Mouse (Mus musculus) embryonic facial prominence, embryonic 13.5 days (tissue): Measurements from ENCODE around the gene Olfr178. TPM values are rescaled to one million over a fixed set of nuclear protein-coding genes. Genes with fewer than 3 reads are reported as not detected.

Experiments used
- ATAC-seq: fragments of 200-750 bp; cut with Nextera tagmentation; 2 replicates; pipeline ENCODE4 v1.8.0; 2017; ENCODE audit warnings: low read depth; ENCODE audit not compliant: insufficient number of reproducible peaks, insufficient read depth, low FRiP score, low TSS enrichment
- H3K27ac ChIP-seq: fragments of 300-500 bp; sonication (generic); 2 replicates; pipeline ENCODE4 v1.5.1; 2015; ENCODE audit warnings: moderate library complexity, mild to moderate bottlenecking, inconsistent platforms
- H3K27me3 ChIP-seq: fragments of 300-500 bp; sonication (generic); 2 replicates; pipeline ENCODE4 v1.6.1; 2015; ENCODE audit warnings: mild to moderate bottlenecking, inconsistent platforms
- H3K36me3 ChIP-seq: fragments of 300-500 bp; sonication (generic); 2 replicates; pipeline ENCODE4 v1.6.1; 2015; ENCODE audit warnings: mild to moderate bottlenecking, inconsistent platforms
- H3K4me1 ChIP-seq: fragments of 300-500 bp; sonication (generic); 2 replicates; pipeline ENCODE4 v1.6.1; 2015; ENCODE audit warnings: inconsistent platforms
- H3K4me2 ChIP-seq: fragments of 300-500 bp; sonication (generic); 2 replicates; pipeline ENCODE4 v1.6.1; 2015; ENCODE audit warnings: moderate library complexity, mild to moderate bottlenecking, inconsistent platforms
- H3K4me3 ChIP-seq: fragments of 300-500 bp; sonication (generic); 2 replicates; pipeline ENCODE4 v1.5.1; 2015; ENCODE audit warnings: mild to moderate bottlenecking, inconsistent platforms
- H3K9ac ChIP-seq: fragments of 300-500 bp; sonication (generic); 2 replicates; pipeline ENCODE4 v1.6.1; 2015; ENCODE audit warnings: mild to moderate bottlenecking, inconsistent platforms
- H3K9me3 ChIP-seq: fragments of 300-500 bp; sonication (generic); 2 replicates; pipeline ENCODE4 v1.6.1; 2016; ENCODE audit warnings: inconsistent platforms
- WGBS: fragments of 180-500 bp; shearing (Covaris S2); methylation state at CpG from one replicate; pipeline ENCODE4 v1.1.7; 2015; ENCODE audit warnings: mixed read lengths; 5-methylcytosine and 5-hydroxymethylcytosine counted together
- polyA plus RNA-seq: library from polyadenylated mRNA; unstranded; fragments of >200 nt; fragmentation: Nextera tagmentation; extraction: Ambion mirVana; gene quantifications from 2 replicates; pipeline ENCODE4 v1.2.1, GENCODE M21; 2015

Olfr178 gene
- not detected in 2 replicates for polyA plus RNA-seq

DNA sequence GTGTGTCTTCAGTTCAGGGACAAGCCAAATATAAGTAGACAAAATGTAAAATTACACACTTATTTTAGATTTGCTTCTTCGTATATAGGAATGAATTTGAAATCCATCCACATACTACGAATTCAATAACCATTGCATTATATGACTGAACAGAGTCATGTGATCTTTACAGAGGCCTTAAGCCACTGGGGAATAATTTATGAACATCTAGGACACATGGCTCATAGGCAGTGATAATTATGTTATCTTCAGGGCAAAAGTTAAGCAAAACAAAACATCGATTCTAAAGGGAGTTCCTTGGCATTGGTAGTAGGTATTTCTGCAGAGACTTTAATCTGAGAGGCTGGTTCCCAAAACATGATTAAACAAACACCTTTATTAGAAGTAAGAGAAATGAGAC is at the start of gene Olfr178:
Gene Olfr178 (minus strand): TSS at position 101 of the 400 bp plus-strand sequence.
- no peak within 1 kb of the TSS for H3K4me3 ChIP-seq
- H3K27ac ChIP-seq, result no peak within 1 kb of the TSS
- H3K27me3 ChIP-seq, result no peaks in the 10 kb centered on the region
- no peaks in the 10 kb centered on the region for H3K4me1 ChIP-seq
- H3K9ac ChIP-seq, result no peak within 1 kb of the TSS
- H3K36me3 ChIP-seq, result no peaks in the 10 kb centered on the region
- ATAC-seq, result no peak
- WGBS, result 87% methylated on average over 3 of the region's 3 CpGs
- H3K9me3 ChIP-seq, result no peaks in the 10 kb centered on the region
- H3K4me2 ChIP-seq, result no peak within 1 kb of the TSS

DNA sequence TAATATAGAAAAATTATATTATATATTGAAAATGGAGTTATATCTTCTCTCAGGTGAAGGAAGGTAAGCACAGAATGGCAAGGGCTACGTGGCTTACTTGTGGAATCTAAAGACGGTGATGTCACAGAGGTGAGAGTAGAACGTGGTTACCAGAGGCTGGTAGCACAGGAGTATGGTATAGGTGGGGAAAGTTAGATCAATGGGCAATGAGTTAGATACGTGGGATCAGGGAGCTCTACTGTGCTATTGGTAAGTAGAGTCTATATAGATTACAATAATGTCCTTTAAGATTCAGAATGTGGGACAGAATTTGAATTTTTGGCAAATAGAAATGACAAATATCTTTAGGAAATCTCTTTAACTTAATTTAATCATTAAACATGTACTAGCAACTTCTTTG is 37.4 kb upstream of the Olfr178 start, which contains the start of gene Olfr180:
Gene Olfr180 (minus strand): TSS at position 101 of the 400 bp plus-strand sequence.
- no peaks in the 10 kb centered on the region for H3K36me3 ChIP-seq
- no peak within 1 kb of the TSS for H3K9ac ChIP-seq
- no peak within 1 kb of the TSS for H3K4me3 ChIP-seq
- no peaks in the 10 kb centered on the region for H3K27me3 ChIP-seq
- H3K9me3 ChIP-seq, result no peaks in the 10 kb centered on the region
- H3K4me2 ChIP-seq, result no peak within 1 kb of the TSS
- no peak within 1 kb of the TSS for H3K27ac ChIP-seq
- ATAC-seq, result no peak
- no peaks in the 10 kb centered on the region for H3K4me1 ChIP-seq
- 83% methylated on average over 4 of the region's 4 CpGs for WGBS

DNA sequence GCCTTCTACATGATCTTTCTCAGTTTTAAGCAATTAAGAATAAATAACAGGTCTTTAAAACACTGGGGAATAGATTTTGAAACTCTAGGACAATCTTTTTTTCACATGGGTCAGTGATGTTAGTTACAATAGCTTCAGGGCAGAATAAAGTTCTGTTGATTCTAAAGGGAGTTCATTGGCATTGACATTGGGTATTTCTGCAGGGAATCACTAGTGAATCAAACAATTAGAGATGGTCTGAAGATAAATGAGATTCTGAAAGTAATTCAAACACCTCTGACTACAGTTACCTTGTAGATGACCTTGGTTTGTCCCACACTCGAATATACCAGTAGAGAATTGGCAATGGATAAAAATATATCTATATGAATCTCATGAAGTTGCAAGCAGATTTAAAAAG is 36.8 kb upstream of the Olfr178 start, which contains the start of gene Olfr181:
Gene Olfr181 (minus strand): TSS at position 101 of the 400 bp plus-strand sequence.
- Histone ChIP-seq H3K27ac (no peak within 1 kb of the TSS), H3K36me3 (no peaks in the 10 kb centered on the region), H3K9ac (no peak within 1 kb of the TSS), H3K4me3 (no peak within 1 kb of the TSS), H3K9me3 (no peaks in the 10 kb centered on the region), H3K27me3 (no peaks in the 10 kb centered on the region), H3K4me2 (no peak within 1 kb of the TSS), H3K4me1 (no peaks in the 10 kb centered on the region)
- no peak for ATAC-seq
- WGBS, result 57% methylated on average over 1 of the region's 1 CpGs

DNA sequence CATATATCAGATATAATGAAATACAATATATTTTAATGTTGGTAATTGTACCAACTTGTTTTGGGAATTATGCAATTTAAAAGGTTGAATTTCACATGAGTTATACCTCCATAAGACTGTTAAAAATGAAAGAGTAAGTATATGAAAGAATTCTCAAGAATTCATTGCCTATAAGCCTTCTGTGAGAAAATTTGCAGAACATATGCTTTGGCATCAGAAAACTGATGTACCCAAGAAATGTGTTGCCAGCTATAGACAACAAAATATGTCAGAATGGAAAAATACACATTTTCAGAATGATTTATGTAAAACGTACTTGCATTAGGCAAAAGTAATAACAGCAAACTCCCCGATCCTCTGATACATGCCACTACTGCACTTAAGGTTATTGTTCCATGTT is 7.4 kb downstream of the Olfr178 start:
- Histone ChIP-seq H3K27ac (no peak overlapping the region), H3K36me3 (no peaks in the 10 kb centered on the region), H3K4me2 (no peak overlapping the region), H3K4me1 (no peaks in the 10 kb centered on the region), H3K9me3 (no peaks in the 10 kb centered on the region), H3K27me3 (no peaks in the 10 kb centered on the region), H3K4me3 (no peak overlapping the region), H3K9ac (no peak overlapping the region)
- no peak for ATAC-seq
- 95% methylated on average over 2 of the region's 2 CpGs for WGBS

DNA sequence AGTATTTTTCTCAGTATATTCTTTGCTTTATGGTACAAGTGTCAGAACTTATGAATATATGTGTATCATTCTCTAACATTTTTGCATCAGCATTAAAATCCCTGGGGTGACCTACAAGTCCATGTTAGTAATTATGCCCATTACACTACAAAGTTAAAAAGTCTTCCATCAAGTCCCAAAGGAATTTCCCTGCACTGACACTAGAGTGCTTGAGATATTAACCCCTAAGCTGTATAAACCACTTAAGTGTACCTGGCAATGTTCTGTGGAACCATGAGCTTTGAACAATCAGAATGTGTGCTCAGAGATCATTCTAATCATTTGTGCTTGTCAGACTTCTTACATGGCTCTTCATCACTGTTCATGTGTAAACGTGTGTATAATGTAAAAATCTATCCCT is 17.2 kb downstream of the Olfr178 start, which contains the start of gene Olfr177:
Gene Olfr177 (minus strand): TSS at position 101 of the 400 bp plus-strand sequence.
- no peaks in the 10 kb centered on the region for H3K27me3 ChIP-seq
- H3K27ac ChIP-seq, result no peak within 1 kb of the TSS
- H3K4me1 ChIP-seq, result no peaks in the 10 kb centered on the region
- no peak for ATAC-seq
- H3K36me3 ChIP-seq, result no peaks in the 10 kb centered on the region
- H3K9ac ChIP-seq, result no peak within 1 kb of the TSS
- H3K4me3 ChIP-seq, result no peak within 1 kb of the TSS
- 57% methylated on average over 1 of the region's 1 CpGs for WGBS
- H3K4me2 ChIP-seq, result no peak within 1 kb of the TSS
- no peaks in the 10 kb centered on the region for H3K9me3 ChIP-seq

DNA sequence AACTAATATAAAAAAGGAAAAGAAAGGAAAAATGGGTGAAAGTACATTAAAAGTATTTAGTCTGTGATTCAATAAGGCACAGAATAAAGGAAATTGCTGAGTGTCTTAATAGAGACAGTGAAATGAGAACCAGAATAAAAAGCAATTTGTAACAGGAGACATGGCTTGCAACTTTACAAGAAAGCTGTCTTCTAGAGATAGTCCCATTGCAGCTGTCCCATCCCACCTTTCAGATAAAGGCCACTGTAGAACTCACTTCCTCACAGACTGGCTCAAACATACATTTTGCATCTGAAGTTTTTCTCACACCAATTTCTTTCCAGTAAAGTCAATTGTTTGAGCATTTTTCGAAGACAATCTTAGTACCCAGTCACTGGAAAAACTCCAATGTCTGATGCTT is 30.4 kb downstream of the Olfr178 start:
- no peaks in the 10 kb centered on the region for H3K4me1 ChIP-seq
- no peak overlapping the region for H3K9ac ChIP-seq
- H3K27ac ChIP-seq, result no peak overlapping the region
- H3K4me2 ChIP-seq, result no peak overlapping the region
- WGBS, result 64% methylated on average over 1 of the region's 1 CpGs
- no peak overlapping the region for H3K4me3 ChIP-seq
- no peaks in the 10 kb centered on the region for H3K36me3 ChIP-seq
- H3K9me3 ChIP-seq, result no peaks in the 10 kb centered on the region
- no peaks in the 10 kb centered on the region for H3K27me3 ChIP-seq
- ATAC-seq, result no peak

DNA sequence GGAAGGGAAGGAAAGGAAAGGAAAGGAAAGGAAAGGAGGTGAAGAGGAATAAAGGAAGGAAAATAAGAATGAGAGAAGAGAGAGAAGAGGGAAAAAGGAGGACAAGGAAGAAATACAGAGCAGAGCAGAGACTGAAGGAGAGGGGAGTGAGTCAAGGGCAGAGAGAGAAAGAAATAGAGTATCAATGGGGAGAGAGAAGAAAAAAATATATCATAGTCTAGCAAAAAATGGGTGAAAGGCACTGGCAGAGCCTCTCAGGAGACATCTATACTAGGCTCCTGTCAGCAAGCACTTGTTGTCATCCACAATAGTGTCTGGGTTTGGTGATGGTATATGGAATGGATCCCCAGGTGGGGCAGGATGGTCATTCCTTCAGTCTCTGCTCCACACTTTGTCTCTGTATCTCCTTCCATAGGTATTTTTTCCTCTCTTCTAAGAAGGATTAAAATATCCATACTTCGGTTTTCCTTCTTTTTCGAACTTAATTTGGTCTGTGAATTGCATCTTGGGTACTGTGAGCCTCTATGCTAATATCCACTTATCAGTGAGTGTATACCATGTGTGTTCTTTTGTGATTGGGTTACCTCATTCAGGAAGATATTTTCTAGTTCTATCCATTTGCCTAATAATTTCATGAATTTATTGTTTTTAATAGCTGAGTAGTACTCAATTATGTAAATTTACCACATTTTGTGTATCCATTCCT is 31.7 kb downstream of the Olfr178 start:
- Histone ChIP-seq H3K4me2 (no peak overlapping the region), H3K4me1 (no peaks in the 10 kb centered on the region), H3K9me3 (no peaks in the 10 kb centered on the region), H3K4me3 (no peak overlapping the region), H3K27ac (no peak overlapping the region), H3K27me3 (no peaks in the 10 kb centered on the region), H3K36me3 (no peaks in the 10 kb centered on the region), H3K9ac (no peak overlapping the region)
- no peak for ATAC-seq
- WGBS, result 87% methylated on average over 2 of the region's 2 CpGs

Other genes with a start within 250 kb of the Olfr178 start
- gene Cpox, start 221.8 kb downstream of the Olfr178 start, polyA plus RNA-seq, result 21.0 and 28.3 TPM in 2 replicates
- 0.21 TPM in 1 of 2 replicates, not detected in the other for gene Gpr15, start 173.0 kb downstream of the Olfr178 start, polyA plus RNA-seq
- gene Cldnd1, start 164.2 kb downstream of the Olfr178 start, polyA plus RNA-seq, result 134 and 153 TPM in 2 replicates
- not detected in 2 replicates for gene Olfr172, start 128.9 kb downstream of the Olfr178 start, polyA plus RNA-seq
- not detected in 2 replicates for gene Olfr173, start 91.8 kb downstream of the Olfr178 start, polyA plus RNA-seq
- gene Olfr175-ps1, start 65.3 kb downstream of the Olfr178 start, polyA plus RNA-seq, result not detected in 2 replicates
- not detected in 2 replicates for gene Olfr177, start 17.3 kb downstream of the Olfr178 start, polyA plus RNA-seq
- gene Olfr181, start 36.7 kb upstream of the Olfr178 start, polyA plus RNA-seq, result not detected in 2 replicates
- gene Olfr180, start 37.3 kb upstream of the Olfr178 start, polyA plus RNA-seq, result not detected in 2 replicates
- gene Olfr183, start 103.3 kb upstream of the Olfr178 start, polyA plus RNA-seq, result not detected in 2 replicates
- gene Olfr186, start 138.2 kb upstream of the Olfr178 start, polyA plus RNA-seq, result not detected in 2 replicates
- gene Olfr187, start 147.7 kb upstream of the Olfr178 start, polyA plus RNA-seq, result not detected in 2 replicates
- not detected in 2 replicates for gene Olfr190, start 185.9 kb upstream of the Olfr178 start, polyA plus RNA-seq
- gene Olfr191, start 197.8 kb upstream of the Olfr178 start, polyA plus RNA-seq, result not detected in 2 replicates
- not detected in 2 replicates for gene Olfr193, start 219.8 kb upstream of the Olfr178 start, polyA plus RNA-seq
- gene Olfr194, start 229.0 kb upstream of the Olfr178 start, polyA plus RNA-seq, result not detected in 2 replicates